Mouse (Mus musculus) gastrocnemius, postnatal 4 days (tissue): ENCODE measurements at regions not wholly inside any gene's neighbourhood (a gene's known extent, or its start where the extent isn't known, plus 50 kb on each side); places are given as distances from the start of the nearest gene placed in this dataset.

Source experiments
- DNase-seq, 2 experiments: peaks; one replicate each; pipeline ENCODE4 v3.0.0; 2021 to 2022; ENCODE audit warnings: low spot score in 2 of 2, mixed read lengths in 2 of 2

DNA sequence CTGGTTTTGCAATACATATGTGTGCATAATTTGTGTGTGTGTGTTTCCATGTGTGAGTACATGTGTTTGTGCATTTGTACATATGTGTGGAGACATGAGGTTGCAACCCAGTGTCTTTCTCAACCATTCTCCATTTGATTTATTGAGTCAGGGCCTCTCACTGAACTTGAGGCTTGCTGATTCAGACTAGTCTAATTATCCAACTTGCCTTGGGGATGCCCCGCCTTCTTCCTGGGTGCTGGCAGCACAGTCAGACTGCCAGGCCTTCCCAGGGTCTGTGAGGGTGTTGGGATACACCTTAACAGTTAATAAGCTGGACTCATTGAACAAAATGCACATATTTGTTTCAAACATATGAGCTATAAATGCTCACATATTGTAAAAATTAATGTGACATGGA lies 56.1 kb upstream of the Pde7b start:
- no peak for DNase-seq

DNA sequence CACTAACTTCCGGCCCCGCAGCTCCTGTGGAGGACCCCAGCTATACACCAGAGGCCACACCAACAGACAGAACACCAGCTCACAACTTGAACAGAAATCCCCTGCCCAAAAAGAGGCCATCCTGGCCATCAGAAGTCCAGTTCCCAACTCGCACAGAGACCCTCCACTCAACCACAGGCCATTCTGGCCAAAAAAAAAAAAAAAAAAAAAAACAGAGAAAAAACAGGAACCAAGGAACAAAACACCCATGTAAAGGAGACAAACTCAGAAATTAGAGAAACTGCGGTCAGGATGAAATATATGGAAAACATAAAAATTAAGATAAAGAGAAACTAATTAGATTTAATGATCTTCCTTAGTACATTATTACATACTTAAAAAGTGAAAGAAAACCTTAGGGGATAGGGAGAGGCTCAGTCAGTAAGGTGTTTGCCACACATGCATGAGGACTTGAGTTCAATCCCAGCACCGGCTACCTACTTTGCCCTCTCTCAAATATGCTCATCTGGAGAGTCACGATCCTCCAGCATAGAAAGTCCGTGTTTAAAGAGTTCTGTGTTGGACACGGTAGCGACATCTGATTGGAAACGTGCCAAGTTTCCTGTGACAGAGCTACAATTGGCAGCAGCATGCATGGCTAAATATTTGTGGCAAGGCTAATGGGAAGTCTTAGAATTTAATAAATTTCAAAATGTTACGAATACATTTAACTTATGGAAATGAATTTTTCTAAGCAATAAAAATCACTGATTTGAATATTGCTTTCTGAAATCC lies 51.9 kb upstream of the Pde7b start:
- no peak for DNase-seq

DNA sequence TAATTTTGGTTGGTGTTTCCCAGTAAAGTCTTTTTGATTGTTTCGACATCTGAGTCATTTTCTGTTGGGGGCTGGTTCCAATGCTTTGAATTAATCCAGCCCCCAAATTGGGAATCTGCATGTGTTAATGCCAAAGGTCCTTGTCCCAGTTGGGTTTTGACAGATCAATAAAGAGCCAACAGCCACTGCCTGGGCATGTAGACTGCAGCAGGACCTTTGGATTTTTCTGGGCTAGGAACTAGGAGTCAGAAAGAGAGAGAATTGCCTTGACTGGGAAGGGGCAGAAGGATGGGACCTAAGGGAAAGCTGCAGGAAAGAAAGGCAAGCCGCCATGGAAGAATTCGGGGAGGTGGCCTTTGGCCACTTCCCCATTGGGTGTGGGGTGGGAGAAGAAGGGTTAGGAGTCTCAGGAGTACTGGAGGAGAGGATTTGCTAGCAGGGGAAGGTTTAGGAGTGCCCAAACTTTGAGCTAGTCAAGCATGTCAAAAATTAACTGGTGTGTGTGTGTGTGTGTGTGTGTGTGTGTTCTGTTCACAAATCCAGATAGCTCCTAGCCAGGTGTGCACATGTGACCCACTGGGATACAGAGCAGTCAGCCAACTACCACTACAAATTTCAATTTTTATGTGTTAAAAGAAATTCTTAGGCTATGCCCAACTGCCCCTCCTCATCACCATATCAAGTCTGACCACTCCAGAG lies 51.0 kb upstream of the Pde7b start:
- no peak for DNase-seq
